Mouse (Mus musculus) monocyte, adult 5-6 weeks (primary cell): Measurements from ENCODE around the gene Elane. TPM values are rescaled to one million over a fixed set of nuclear protein-coding genes. Genes with fewer than 3 reads are reported as not detected.

Source experiments
- ATAC-seq: fragments of 153-309, 156-312 bp; replicated peaks from 2 replicates; pipeline ENCODE4 v1.8.0; 2017; ENCODE audit warnings: mild to moderate bottlenecking; ENCODE audit not compliant: low TSS enrichment, insufficient number of reproducible peaks, severe bottlenecking, poor library complexity, low FRiP score
- total RNA-seq: library from RNA; stranded (forward); fragments of 200-1000, 200-491, 200-594 nt; gene quantifications from 3 replicates; pipeline ENCODE4 v1.2.3, GENCODE M21; 2017

Elane gene
- total RNA-seq, 1 experiment from 2014 or later: not detected

- peak; percentile 57 for ATAC-seq
These were observed 50.9 kb downstream of the Elane start for GRCm38 (mm10) chr10:79936911-79937441.

Other genes with a start within 250 kb of the Elane start
- not detected in 3 replicates for gene Shc2, start 248.3 kb upstream of the Elane start, total RNA-seq
- gene Odf3l2, start 240.5 kb upstream of the Elane start, total RNA-seq: not detected in 3 replicates
- gene Madcam1, start 221.7 kb upstream of the Elane start, total RNA-seq: not detected in 3 replicates
- gene Tpgs1, start 216.9 kb upstream of the Elane start, total RNA-seq: 8.9 to 28.4 TPM (median 25.4 TPM) in 3 replicates
- gene Cdc34, start 204.1 kb upstream of the Elane start, total RNA-seq: 76.0 to 109 TPM (median 89.7 TPM) in 3 replicates
- gene Gzmm, start 197.2 kb upstream of the Elane start, total RNA-seq: 0.29 to 17.0 TPM (median 3.0 TPM) in 3 replicates
- 158 to 185 TPM (median 179 TPM) in 3 replicates for gene Bsg, start 181.8 kb upstream of the Elane start, total RNA-seq
- not detected in 3 replicates for gene Hcn2, start 169.6 kb upstream of the Elane start, total RNA-seq
- 8.3 to 15.9 TPM (median 10.4 TPM) in 3 replicates for gene Polrmt, start 139.7 kb upstream of the Elane start, total RNA-seq
- gene Fgf22, start 131.2 kb upstream of the Elane start, total RNA-seq: not detected in 3 replicates
- 3.5 to 18.0 TPM (median 8.8 TPM) in 3 replicates for gene Rnf126, start 119.3 kb upstream of the Elane start, total RNA-seq
- 1.3 to 3.3 TPM (median 2.0 TPM) in 3 replicates for gene Fstl3, start 109.0 kb upstream of the Elane start, total RNA-seq
- 0.21 to 2.1 TPM in 2 of 3 replicates, not detected in the other for gene Prss57, start 95.3 kb upstream of the Elane start, total RNA-seq
- 21.3 to 30.9 TPM (median 27.0 TPM) in 3 replicates for gene Palm, start 92.7 kb upstream of the Elane start, total RNA-seq
- not detected in 3 replicates for gene Misp, start 65.3 kb upstream of the Elane start, total RNA-seq
- gene Ptbp1, start 31.8 kb upstream of the Elane start, total RNA-seq: 55.7 to 124 TPM (median 78.8 TPM) in 3 replicates
- gene Prtn3, start 11.8 kb upstream of the Elane start, total RNA-seq: not detected in 3 replicates
- gene Plppr3, start 11.6 kb upstream of the Elane start, total RNA-seq: 0.95 TPM in 1 of 3 replicates, not detected in the others
- not detected in 3 replicates for gene Cfd, start 4.6 kb downstream of the Elane start, total RNA-seq
- gene Med16, start 22.7 kb downstream of the Elane start, total RNA-seq: 13.3 to 16.8 TPM (median 13.3 TPM) in 3 replicates
- not detected in 3 replicates for gene Gm26602, start 24.6 kb downstream of the Elane start, total RNA-seq
- gene Kiss1r, start 30.7 kb downstream of the Elane start, total RNA-seq: 0.39 TPM in 1 of 3 replicates, not detected in the others
- gene R3hdm4, start 35.0 kb downstream of the Elane start, total RNA-seq: 23.4 to 53.8 TPM (median 35.4 TPM) in 3 replicates
- 35.3 to 38.9 TPM (median 36.8 TPM) in 3 replicates for gene Arid3a, start 40.8 kb downstream of the Elane start, total RNA-seq
- gene Wdr18, start 73.9 kb downstream of the Elane start, total RNA-seq: 7.8 to 14.2 TPM (median 8.8 TPM) in 3 replicates
- gene Grin3b, start 84.5 kb downstream of the Elane start, total RNA-seq: not detected in 3 replicates
- 49.0 to 80.6 TPM (median 59.1 TPM) in 3 replicates for gene Tmem259, start 98.1 kb downstream of the Elane start, total RNA-seq
- 210 to 295 TPM (median 228 TPM) in 3 replicates for gene Cnn2, start 102.3 kb downstream of the Elane start, total RNA-seq
- gene Abca7, start 110.2 kb downstream of the Elane start, total RNA-seq: 33.6 to 53.0 TPM (median 45.9 TPM) in 3 replicates
- 356 to 478 TPM (median 365 TPM) in 3 replicates for gene Arhgap45, start 130.4 kb downstream of the Elane start, total RNA-seq
- 83.4 to 130 TPM (median 95.9 TPM) in 3 replicates for gene Polr2e, start 153.5 kb downstream of the Elane start, total RNA-seq
- gene Gpx4, start 160.9 kb downstream of the Elane start, total RNA-seq: 250 to 253 TPM (median 251 TPM) in 3 replicates
- 50.6 to 75.0 TPM (median 51.9 TPM) in 3 replicates for gene Sbno2, start 219.3 kb downstream of the Elane start, total RNA-seq
- 155 to 177 TPM (median 155 TPM) in 3 replicates for gene Stk11, start 229.6 kb downstream of the Elane start, total RNA-seq